Mouse (Mus musculus): ENCODE measurements around the gene Fam234b.

Gene Fam234b

DNA sequence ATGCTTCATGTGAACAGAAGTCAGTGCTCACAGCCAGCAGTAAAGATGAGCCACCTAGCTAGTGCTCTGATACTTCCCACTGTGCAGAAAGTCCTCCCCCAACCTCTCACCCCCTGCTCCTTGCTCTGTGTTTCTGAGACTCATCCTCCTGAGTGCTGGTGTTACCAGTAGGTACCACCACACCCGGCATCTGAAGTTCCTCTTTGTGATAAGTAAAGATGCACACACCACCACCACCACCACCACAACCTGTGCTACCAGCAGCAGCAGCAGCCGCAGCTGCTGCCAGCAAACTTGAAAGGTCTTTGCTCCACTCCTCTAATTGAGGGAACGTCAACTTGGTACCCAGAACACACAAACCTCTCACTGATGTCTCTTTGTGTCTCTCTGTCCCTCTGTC lies 69.4 kb downstream of the Fam234b start:
- DNase-seq (ENCODE audit: low read depth, low spot score): no peak

DNA sequence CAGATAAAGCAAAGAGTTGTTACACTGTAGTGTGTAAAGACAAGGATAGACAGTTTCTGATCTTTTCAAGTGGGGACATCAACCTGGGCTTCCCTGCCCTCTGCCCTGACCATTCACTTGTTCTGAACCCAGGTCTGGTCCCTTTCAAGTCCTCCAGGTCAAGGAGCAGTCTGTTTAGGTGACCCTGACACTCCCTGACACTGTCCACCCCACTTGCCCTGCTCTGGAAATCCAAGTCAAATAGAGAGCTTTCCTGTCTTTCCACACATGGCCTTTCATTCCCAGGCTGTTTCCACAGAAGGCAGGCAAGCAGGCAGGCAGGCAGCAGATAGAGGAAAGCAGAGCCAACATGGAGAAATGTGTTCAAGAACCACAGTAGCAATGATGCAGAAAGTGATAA lies 70.6 kb downstream of the Fam234b start:
- no peak for DNase-seq (ENCODE audit: low read depth, low spot score)

DNA sequence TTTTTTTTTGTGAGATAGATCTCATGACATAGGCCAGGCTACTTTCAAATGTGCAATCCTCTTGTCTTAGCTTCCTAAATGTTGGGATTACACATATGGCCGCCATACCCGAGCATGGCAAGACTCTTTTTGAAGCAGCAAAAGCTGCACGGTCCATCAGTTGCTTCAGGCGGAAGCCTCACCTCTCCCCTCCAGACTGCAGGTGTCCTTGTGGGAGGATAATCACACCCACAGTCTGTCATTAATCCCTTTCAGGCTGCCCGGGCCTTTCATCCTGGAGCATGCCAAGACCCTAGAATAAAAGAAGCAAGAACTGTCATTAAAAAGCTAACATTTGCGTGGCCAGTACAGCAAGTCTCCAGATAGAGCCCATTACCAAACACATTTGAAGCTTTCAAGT lies 71.8 kb downstream of the Fam234b start:
- no peak for DNase-seq (ENCODE audit: low read depth, low spot score)

DNA sequence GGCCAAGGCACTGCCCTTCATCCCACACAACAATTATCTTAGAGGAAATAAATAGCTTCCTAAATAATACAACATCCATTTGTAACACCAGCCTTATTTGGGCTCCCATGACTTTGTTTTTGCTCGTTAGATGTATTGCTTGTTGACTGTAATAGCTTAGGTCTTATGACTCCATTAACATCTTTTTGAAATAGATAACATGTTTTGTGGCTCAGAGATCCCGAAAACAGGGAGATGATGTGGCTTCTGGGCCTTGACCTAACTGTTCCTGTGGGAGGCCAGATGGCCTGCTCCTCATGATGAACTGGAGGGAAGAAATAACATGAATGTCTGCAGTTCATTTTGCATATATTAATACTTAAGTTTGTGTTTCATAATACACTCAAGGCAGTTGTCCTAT lies 74.0 kb downstream of the Fam234b start:
- no peak for DNase-seq (ENCODE audit: low read depth, low spot score)

DNA sequence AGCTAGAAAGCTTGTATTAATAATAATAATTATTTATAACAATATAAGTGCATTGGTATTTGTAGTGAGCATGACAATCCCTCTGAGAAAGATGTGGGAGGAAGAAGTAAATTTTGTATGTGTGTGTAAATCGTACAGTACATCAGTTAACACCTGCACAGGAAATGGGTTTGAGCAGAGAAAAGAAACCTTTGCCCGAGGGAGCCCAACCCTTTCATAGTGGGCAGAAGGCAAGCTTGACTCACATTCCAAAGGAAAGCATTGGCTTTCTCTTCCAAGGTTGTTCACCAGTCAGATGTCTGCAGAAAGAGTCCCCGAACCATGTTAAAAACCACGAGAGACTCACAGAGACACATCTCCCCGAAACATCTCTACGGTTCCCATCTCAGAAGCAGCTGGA lies 75.3 kb downstream of the Fam234b start:
- no peak for DNase-seq (ENCODE audit: low read depth, low spot score)

DNA sequence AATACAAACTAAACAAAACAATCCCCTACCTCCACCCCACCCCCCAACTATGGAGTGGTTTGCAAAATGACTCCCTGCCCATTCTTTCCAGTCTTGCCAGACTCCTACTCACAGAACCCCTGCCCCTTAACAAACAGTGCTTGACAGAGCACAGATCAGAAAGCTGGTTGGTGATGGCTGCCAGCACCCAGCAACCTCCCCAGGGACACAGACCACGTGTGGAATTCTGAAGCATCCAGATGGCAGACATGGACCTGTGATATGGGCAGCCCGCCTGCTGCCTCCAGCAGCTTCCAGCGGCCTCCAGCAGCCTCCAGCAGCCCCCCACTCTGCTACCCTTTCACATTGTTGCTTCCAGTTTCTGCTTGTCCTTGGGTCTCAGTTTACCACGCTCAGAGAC lies 77.5 kb downstream of the Fam234b start:
- no peak for DNase-seq (ENCODE audit: low read depth, low spot score)

DNA sequence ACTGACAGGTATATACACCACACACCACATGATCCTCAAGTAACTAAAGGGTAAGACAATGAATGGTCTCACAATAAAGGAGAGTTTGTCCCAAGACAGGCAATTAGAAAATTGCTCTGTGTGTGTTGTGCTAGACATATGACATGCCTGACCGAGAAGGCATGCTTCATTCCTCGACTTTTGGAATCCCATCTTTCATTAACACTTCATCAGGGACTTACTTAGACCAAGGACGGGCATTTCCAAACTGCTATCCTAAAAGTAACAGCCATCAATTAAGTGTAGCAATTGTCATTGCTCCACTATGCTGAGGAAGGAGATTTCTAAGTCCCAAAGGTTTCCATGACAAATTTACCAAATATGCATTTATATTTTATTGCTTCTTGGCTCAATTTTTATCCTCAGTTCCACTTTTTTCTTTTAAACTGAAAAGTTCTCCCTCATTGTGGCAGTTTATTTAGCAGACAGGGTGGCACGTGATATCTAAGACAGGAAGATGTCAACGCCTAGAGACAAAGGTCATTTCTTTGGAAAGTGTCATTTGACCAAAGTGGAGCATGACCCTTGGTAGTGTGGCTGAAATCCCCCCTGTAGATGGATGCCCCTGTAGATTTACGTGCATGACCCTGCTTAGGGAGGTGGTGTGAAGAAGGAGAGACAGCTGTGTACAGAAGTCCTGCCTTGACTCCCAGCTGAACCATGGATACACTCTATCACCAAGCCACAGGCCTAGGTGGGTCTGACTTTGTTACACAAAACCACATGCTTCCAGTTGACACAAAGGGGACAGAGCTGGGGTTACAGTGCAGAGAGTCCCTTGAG lies 78.9 kb downstream of the Fam234b start:
- no peak for DNase-seq (ENCODE audit: low read depth, low spot score)

DNA sequence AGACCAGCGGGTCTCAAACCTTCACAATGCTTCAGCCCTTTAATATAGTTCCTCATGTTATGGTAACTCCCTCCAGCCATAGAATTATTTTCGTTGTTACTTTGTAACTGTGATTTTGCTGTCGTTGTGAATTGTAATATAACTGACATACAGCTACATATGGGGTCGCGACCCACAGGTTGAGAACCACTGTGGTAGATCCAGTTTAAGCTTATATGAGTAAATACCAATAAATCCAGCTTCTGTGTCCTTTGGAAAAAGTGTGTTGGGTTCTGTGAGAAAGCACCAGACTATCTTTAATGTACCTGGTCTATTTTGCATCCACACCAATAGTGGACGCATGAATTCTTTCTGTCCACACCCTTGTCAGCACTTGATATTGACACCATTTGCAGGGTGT lies 80.5 kb downstream of the Fam234b start:
- no peak for DNase-seq (ENCODE audit: low read depth, low spot score)

DNA sequence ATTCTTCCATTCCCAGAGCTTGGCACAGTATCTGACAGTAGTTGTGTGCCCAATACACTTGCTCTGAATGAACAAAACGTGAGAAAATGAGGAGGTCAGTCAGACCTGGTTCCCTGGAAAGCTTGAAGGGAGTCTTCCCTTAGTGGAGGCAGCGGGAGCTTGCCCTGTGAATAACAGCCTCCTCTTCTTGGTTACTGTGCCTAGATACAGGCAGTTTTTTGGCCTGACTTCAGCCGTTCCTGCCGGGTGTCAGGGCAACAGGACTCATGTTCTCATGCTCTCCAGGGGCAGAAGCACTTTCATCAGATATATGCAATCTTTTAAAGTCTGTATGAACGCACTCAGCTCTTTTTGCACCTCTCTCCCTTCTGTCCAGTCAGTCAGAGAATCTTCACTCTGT lies 81.5 kb downstream of the Fam234b start:
- DNase-seq (ENCODE audit: low read depth, low spot score): no peak

DNA sequence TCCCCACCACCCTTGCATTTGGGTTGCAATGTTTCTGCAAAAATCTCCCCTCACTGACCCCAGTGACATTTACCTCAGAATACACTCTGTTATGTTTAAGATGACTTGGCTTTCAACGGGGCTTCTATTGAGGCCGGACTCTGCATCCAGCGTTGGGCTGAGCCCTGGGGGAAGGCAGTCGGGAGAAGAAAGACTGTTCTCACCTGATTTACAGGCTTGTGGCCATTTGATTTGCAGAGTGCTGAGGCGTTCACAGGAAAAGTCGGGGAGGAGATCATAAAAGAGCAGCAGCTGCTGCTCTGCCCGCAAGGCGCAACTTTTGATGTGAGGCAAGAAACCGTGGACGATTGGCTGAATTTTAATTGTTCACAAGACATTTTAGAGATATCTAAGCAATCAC lies 82.1 kb downstream of the Fam234b start:
- DNase-seq (ENCODE audit: low read depth, low spot score): no peak

DNA sequence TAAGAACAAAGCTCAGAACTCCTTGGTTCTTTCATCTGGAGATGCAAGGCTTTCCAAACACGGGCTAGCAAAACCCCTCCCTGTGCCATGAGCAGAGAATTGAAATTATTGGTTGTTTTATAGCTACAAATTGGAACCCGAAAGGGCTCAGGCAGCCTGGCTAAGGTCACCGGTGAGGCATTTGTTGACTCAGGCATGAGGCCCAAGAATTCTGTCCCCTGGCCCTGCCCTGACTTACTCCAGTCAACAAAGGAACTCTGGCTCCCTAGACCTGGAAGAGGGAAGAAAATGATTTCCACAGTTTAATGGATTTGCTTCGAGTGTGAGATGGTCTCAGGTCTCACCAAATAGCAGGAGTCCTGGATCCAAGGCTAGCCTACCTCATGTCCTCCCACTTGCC lies 94.6 kb downstream of the Fam234b start:
- no peak for DNase-seq (ENCODE audit: low read depth, low spot score)

DNA sequence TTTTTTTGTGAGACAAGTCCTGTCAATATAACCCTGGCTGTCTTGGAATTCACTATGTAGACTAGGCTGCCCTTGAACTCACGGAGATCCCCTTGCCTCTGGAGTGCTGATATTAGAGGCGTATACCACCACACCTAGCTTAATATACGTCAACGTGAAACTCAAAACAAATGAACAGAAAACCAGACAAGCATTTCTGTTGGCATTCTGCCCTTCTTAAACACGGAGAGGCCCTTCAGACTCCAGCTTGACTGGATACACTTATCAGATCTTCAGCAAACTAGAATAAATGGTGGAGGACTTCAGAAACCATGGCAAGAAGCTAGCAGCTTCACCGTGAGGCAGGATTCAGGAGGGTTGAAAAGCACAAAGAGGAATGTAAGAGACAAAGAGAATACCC lies 96.4 kb downstream of the Fam234b start:
- no peak for DNase-seq (ENCODE audit: low read depth, low spot score)

All from retina, postnatal 7 days (tissue).